Mouse (Mus musculus): ENCODE data around the gene F11r. TPM values are rescaled to one million over a fixed set of nuclear protein-coding genes. Genes with fewer than 3 reads are reported as not detected.

Gene F11r
- polyA plus RNA-seq, 1 experiment from 2014 or later = 137 TPM

GRCm38 (mm10) chr1:171473920-171474640 is 36.7 kb downstream of the F11r start:
- Histone ChIP-seq H3K9me3 (replicated peaks) (no peaks in the 10 kb centered on the region), H3K27ac (no peak overlapping the region), H3K9ac (no peak overlapping the region), H3K4me1 (peaks cover 11% of the 10 kb centered on the region; the same call in 1 of the 2 replicates), H3K36me3 (no peaks in the 10 kb centered on the region), H3K4me2 (no peak overlapping the region), H3K27me3 (no peaks in the 10 kb centered on the region), H3K4me3 (replicated peaks) (no peak overlapping the region)
- no peak for ATAC-seq (replicated peaks; ENCODE audit: low FRiP score)
- whole genome bisulfite sequencing = 67% methylated on average over 9 of the region's 9 CpGs

- H3K4me3 ChIP-seq (replicated peaks) = no peak overlapping the region
- H3K4me1 ChIP-seq = 0 out of 2 replicates have a peak, but pooled peaks cover 7% of the 10 kb centered on the region
- H3K27me3 ChIP-seq = no peaks in the 10 kb centered on the region
- H3K27ac ChIP-seq = no peak overlapping the region
- no peaks in the 10 kb centered on the region for H3K9me3 ChIP-seq (replicated peaks)
- no peak overlapping the region for H3K9ac ChIP-seq
- ATAC-seq (replicated peaks; ENCODE audit: low FRiP score) = no peak
- no peak overlapping the region for H3K4me2 ChIP-seq
- WGBS = 63% methylated on average over 8 of the region's 8 CpGs
- no peaks in the 10 kb centered on the region for H3K36me3 ChIP-seq
These were observed 39.8 kb downstream of the F11r start for GRCm38 (mm10) chr1:171477123-171477522.

- 0 out of 2 replicates have a peak overlapping the region, but pooled peaks have one; percentile 4 for H3K9ac ChIP-seq
- WGBS = 59% methylated on average over 27 of the region's 27 CpGs
- H3K36me3 ChIP-seq = no peaks in the 10 kb centered on the region
- 0 out of 2 replicates have a peak, but pooled peaks cover 7% of the 10 kb centered on the region for H3K4me1 ChIP-seq
- H3K4me2 ChIP-seq = peak overlapping the region; percentile 52
- H3K4me3 ChIP-seq (replicated peaks) = peak overlapping the region; percentile 32
- peak overlapping the region; percentile 68 for H3K27ac ChIP-seq
- peak; percentile 79 for ATAC-seq (replicated peaks; ENCODE audit: low FRiP score)
- no peaks in the 10 kb centered on the region for H3K27me3 ChIP-seq
- peaks cover 3% of the 10 kb centered on the region for H3K9me3 ChIP-seq (replicated peaks)
These were observed 40.6 kb downstream of the F11r start for GRCm38 (mm10) chr1:171477758-171478545.

GRCm38 (mm10) chr1:171478968-171479367 is 41.6 kb downstream of the F11r start:
- ATAC-seq (replicated peaks; ENCODE audit: low FRiP score) = peak; percentile 25; the same call in 1 of the 2 replicates
- Histone ChIP-seq H3K4me3 (replicated peaks) (no peak overlapping the region), H3K36me3 (no peaks in the 10 kb centered on the region), H3K9me3 (replicated peaks) (peaks cover 6% of the 10 kb centered on the region), H3K9ac (no peak overlapping the region), H3K27me3 (no peaks in the 10 kb centered on the region), H3K27ac (no peak overlapping the region), H3K4me1 (0 out of 2 replicates have a peak, but pooled peaks cover 7% of the 10 kb centered on the region), H3K4me2 (no peak overlapping the region)
- WGBS = 36% methylated on average over 2 of the region's 2 CpGs

GRCm38 (mm10) chr1:171494241-171494640 is 56.9 kb downstream of the F11r start:
- Histone ChIP-seq H3K27ac (no peak overlapping the region), H3K4me2 (no peak overlapping the region), H3K9me3 (replicated peaks) (peaks cover 14% of the 10 kb centered on the region; the same call in 1 of the 2 replicates), H3K36me3 (no peaks in the 10 kb centered on the region), H3K4me1 (no peaks in the 10 kb centered on the region), H3K9ac (no peak overlapping the region), H3K27me3 (no peaks in the 10 kb centered on the region), H3K4me3 (replicated peaks) (no peak overlapping the region)
- WGBS = 93% methylated on average over 13 of the region's 13 CpGs
- ATAC-seq (replicated peaks; ENCODE audit: low FRiP score) = no peak

- Histone ChIP-seq H3K36me3 (no peaks in the 10 kb centered on the region), H3K9me3 (replicated peaks) (peaks cover 8% of the 10 kb centered on the region; the same call in 1 of the 2 replicates), H3K4me2 (no peak overlapping the region), H3K4me3 (replicated peaks) (no peak overlapping the region), H3K27ac (no peak overlapping the region), H3K9ac (no peak overlapping the region), H3K4me1 (no peaks in the 10 kb centered on the region), H3K27me3 (no peaks in the 10 kb centered on the region)
- ATAC-seq (replicated peaks; ENCODE audit: low FRiP score) = no peak
- 89% methylated on average over 6 of the region's 6 CpGs for WGBS
These were observed 58.0 kb downstream of the F11r start for GRCm38 (mm10) chr1:171495371-171495770.

- H3K4me3 ChIP-seq (replicated peaks) = no peak overlapping the region
- no peaks in the 10 kb centered on the region for H3K9me3 ChIP-seq (replicated peaks)
- no peaks in the 10 kb centered on the region for H3K27me3 ChIP-seq
- no peaks in the 10 kb centered on the region for H3K36me3 ChIP-seq
- peaks cover 17% of the 10 kb centered on the region for H3K4me1 ChIP-seq
- no peak overlapping the region for H3K27ac ChIP-seq
- no peak for ATAC-seq (replicated peaks; ENCODE audit: low FRiP score)
- no peak overlapping the region for H3K4me2 ChIP-seq
- WGBS = 80% methylated on average over 5 of the region's 5 CpGs
- H3K9ac ChIP-seq = no peak overlapping the region
These were observed 62.5 kb downstream of the F11r start for GRCm38 (mm10) chr1:171499856-171500255.

- Histone ChIP-seq H3K9me3 (replicated peaks) (no peaks in the 10 kb centered on the region), H3K4me3 (replicated peaks) (no peak overlapping the region; the same call in 1 of the 2 replicates), H3K4me2 (peak overlapping the region; percentile 46), H3K27ac (peak overlapping the region; percentile 98; the same call in 1 of the 2 replicates), H3K27me3 (no peaks in the 10 kb centered on the region), H3K9ac (no peak overlapping the region), H3K36me3 (no peaks in the 10 kb centered on the region), H3K4me1 (peaks cover 17% of the 10 kb centered on the region)
- WGBS = 58% methylated on average over 6 of the region's 6 CpGs
- no peak for ATAC-seq (replicated peaks; ENCODE audit: low FRiP score)
These were observed 63.8 kb downstream of the F11r start for GRCm38 (mm10) chr1:171501016-171501610.

GRCm38 (mm10) chr1:171501636-171502080 is 64.3 kb downstream of the F11r start:
- Histone ChIP-seq H3K9ac (no peak overlapping the region), H3K4me2 (peak overlapping the region; percentile 46), H3K27me3 (no peaks in the 10 kb centered on the region), H3K4me1 (peaks cover 17% of the 10 kb centered on the region), H3K9me3 (replicated peaks) (no peaks in the 10 kb centered on the region), H3K4me3 (replicated peaks) (peak overlapping the region; percentile 22; the same call in 1 of the 2 replicates), H3K36me3 (no peaks in the 10 kb centered on the region), H3K27ac (peak overlapping the region; percentile 98)
- ATAC-seq (replicated peaks; ENCODE audit: low FRiP score) = no peak
- 5% methylated on average over 5 of the region's 5 CpGs for WGBS

GRCm38 (mm10) chr1:171502388-171503249 is 65.3 kb downstream of the F11r start:
- peak overlapping the region; percentile 69 for H3K4me2 ChIP-seq
- H3K9ac ChIP-seq = peak overlapping the region; percentile 66; the same call in 1 of the 2 replicates
- H3K27me3 ChIP-seq = no peaks in the 10 kb centered on the region
- no peaks in the 10 kb centered on the region for H3K36me3 ChIP-seq
- peak; percentile 90 for ATAC-seq (replicated peaks; ENCODE audit: low FRiP score)
- peaks cover 17% of the 10 kb centered on the region for H3K4me1 ChIP-seq
- H3K27ac ChIP-seq = peak overlapping the region; percentile 98
- 0% methylated on average over 14 of the region's 14 CpGs for WGBS
- peak overlapping the region; percentile 54 for H3K4me3 ChIP-seq (replicated peaks)
- H3K9me3 ChIP-seq (replicated peaks) = no peaks in the 10 kb centered on the region

GRCm38 (mm10) chr1:171503250-171503591 is 65.9 kb downstream of the F11r start, which contains the start of gene Alyref2:
Alyref2 (plus strand) TSS chr1:171503478.
- Histone ChIP-seq H3K4me2 (peak within 1 kb of the TSS; percentile 69), H3K9me3 (replicated peaks) (no peaks in the 10 kb centered on the region), H3K27ac (peak within 1 kb of the TSS; percentile 98), H3K36me3 (no peaks in the 10 kb centered on the region), H3K4me1 (peaks cover 17% of the 10 kb centered on the region), H3K4me3 (replicated peaks) (peak within 1 kb of the TSS; percentile 54), H3K27me3 (no peaks in the 10 kb centered on the region), H3K9ac (peak within 1 kb of the TSS; percentile 66)
- WGBS = under 1% methylated on average over 19 of the region's 19 CpGs
- peak; percentile 91 for ATAC-seq (replicated peaks; ENCODE audit: low FRiP score)
